Mouse (Mus musculus): ENCODE data around the gene Acacb. TPM values are rescaled to one million over a fixed set of nuclear protein-coding genes. Genes with fewer than 3 reads are reported as not detected.
A peak's percentile ranks its signal among the peaks of the same experiment; 100 is the strongest.

Gene Acacb
- total and polyA plus RNA-seq, 3 experiments: 3.9 to 16.3 (median 13.4) TPM

GRCm38 (mm10) chr5:114176548-114177400, 30.4 kb downstream of the Acacb start:
- no peaks in the 10 kb centered on the region for H3K27me3 ChIP-seq (replicated peaks)
- no peak for TF ChIP-seq NELFE (IDR thresholded peaks at IDR 0.05; ENCODE audit: low read depth, low read length)
- no peak for TF ChIP-seq SIN3A (IDR thresholded peaks at IDR 0.05; ENCODE audit: low read length)
- TF ChIP-seq POLR2A (IDR thresholded peaks at IDR 0.05; ENCODE audit: low read depth, low read length): no peak
- TF ChIP-seq MAFK (IDR thresholded peaks at IDR 0.05; ENCODE audit: insufficient replicate concordance, low read length): 0 out of 2 replicates have a peak, but pooled peaks have one; percentile 2
- 0 out of 2 replicates have a peak, but pooled peaks have one; percentile 45 for TF ChIP-seq MYC (IDR thresholded peaks at IDR 0.05; ENCODE audit: low read depth, low read length)
- no peak for TF ChIP-seq TBP (conservative IDR thresholded peaks at IDR 0.05; ENCODE audit: low read depth, low read length)
- TF ChIP-seq E2F4 (IDR thresholded peaks at IDR 0.05; ENCODE audit: insufficient replicate concordance, low read depth, low read length): no peak
- TF ChIP-seq NRF1 (IDR thresholded peaks at IDR 0.05; ENCODE audit: low read depth, low read length): no peak
- TF ChIP-seq RAD21 (IDR thresholded peaks at IDR 0.05; ENCODE audit: low read depth, low read length): peak; percentile 14
- TF ChIP-seq ZC3H11A (IDR thresholded peaks at IDR 0.05; ENCODE audit: low read depth, low read length): no peak
- no peak for TF ChIP-seq EP300 (IDR thresholded peaks at IDR 0.05; ENCODE audit: low read length)
- no peak for TF ChIP-seq IRF4 (IDR thresholded peaks at IDR 0.05; ENCODE audit: low read depth, low read length)
- TF ChIP-seq CHD2 (IDR thresholded peaks at IDR 0.05; ENCODE audit: low read length): no peak
- no peak for TF ChIP-seq JUND (conservative IDR thresholded peaks at IDR 0.05; ENCODE audit: low read depth, low read length)
- no peak for TF ChIP-seq MAX (IDR thresholded peaks at IDR 0.05; ENCODE audit: low read length)
- TF ChIP-seq ZKSCAN1 (IDR thresholded peaks at IDR 0.05; ENCODE audit: borderline replicate concordance, low read depth, low read length): no peak
- no peak for TF ChIP-seq USF1 (IDR thresholded peaks at IDR 0.05; ENCODE audit: low read depth, low read length)
- no peak for TF ChIP-seq KAT2A (IDR thresholded peaks at IDR 0.05; ENCODE audit: insufficient replicate concordance, low read length)
- no peak for TF ChIP-seq PAX5 (IDR thresholded peaks at IDR 0.05; ENCODE audit: low read length)
- TF ChIP-seq ZMIZ1 (IDR thresholded peaks at IDR 0.05; ENCODE audit: low read depth, low read length): no peak
- TF ChIP-seq RCOR1 (conservative IDR thresholded peaks at IDR 0.05; ENCODE audit: low read depth, low read length): no peak
- TF ChIP-seq ZNF384 (IDR thresholded peaks at IDR 0.05; ENCODE audit: low read depth, low read length): peak; percentile 18; the same call in 1 of the 2 replicates
- no peak for TF ChIP-seq SMC3 (IDR thresholded peaks at IDR 0.05; ENCODE audit: low read depth, low read length)
- no peak for TF ChIP-seq ETS1 (conservative IDR thresholded peaks at IDR 0.05; ENCODE audit: low read depth, low read length)
- TF ChIP-seq BHLHE40 (IDR thresholded peaks at IDR 0.05; ENCODE audit: low read depth, low read length): no peak
- TF ChIP-seq USF2 (conservative IDR thresholded peaks at IDR 0.05; ENCODE audit: low read depth, low read length): no peak
- no peak for TF ChIP-seq MEF2A (IDR thresholded peaks at IDR 0.05; ENCODE audit: borderline replicate concordance, low read depth, low read length)
- TF ChIP-seq MAZ (IDR thresholded peaks at IDR 0.05; ENCODE audit: low read depth, low read length): no peak
- TF ChIP-seq POLR2AphosphoS2 (IDR thresholded peaks at IDR 0.05; ENCODE audit: low read depth, low read length): no peak
- no peak for TF ChIP-seq GABPA (IDR thresholded peaks at IDR 0.05; ENCODE audit: insufficient replicate concordance, low read depth, low read length)
- no peak for TF ChIP-seq MXI1 (IDR thresholded peaks at IDR 0.05; ENCODE audit: low read depth, low read length)
- TF ChIP-seq HCFC1 (IDR thresholded peaks at IDR 0.05; ENCODE audit: low read depth, low read length): no peak
- TF ChIP-seq ELF1 (IDR thresholded peaks at IDR 0.05; ENCODE audit: low read depth, low read length): no peak
- TF ChIP-seq CTCF (conservative IDR thresholded peaks at IDR 0.05 in 1 of 2, IDR thresholded peaks at IDR 0.05 in 1 of 2; ENCODE audit: low read depth in 2 of 2, low read length in 2 of 2): peak in 1 of 2 experiments; percentile 37; a peak in 2 of 4 replicates
- no peak for TF ChIP-seq UBTF (IDR thresholded peaks at IDR 0.05; ENCODE audit: low read depth, low read length)
- no peak for TF ChIP-seq TCF12 (IDR thresholded peaks at IDR 0.05; ENCODE audit: low read depth, low read length)
- no peaks in the 10 kb centered on the region for H3K79me2 ChIP-seq (replicated peaks; ENCODE audit: control insufficient read depth, extremely low read depth, insufficient read depth, poor library complexity, severe bottlenecking)
- dilution Hi-C loops (cut with MboI; ENCODE audit: extremely low pct_ligation_motif_present, extremely low pct_unique_long_range_greater_than_20kb, low sequenced_read_pairs): no loop called here
- H3K4me1 ChIP-seq (ENCODE audit: control insufficient read depth in 1 of 2, insufficient read depth in 2 of 2): peaks cover 0 to 32% of the 10 kb centered on the region in 2 experiments; a peak in 2 of 4 replicates
- in situ Hi-C loops (cut with MboI; ENCODE audit: low pct_ligation_motif_present, low pct_unique_long_range_greater_than_20kb, low sequenced_read_pairs): loop anchor here (5.0 kb wide), 1 partner anchor 131 kb away; no protein-coding TSS in a partner anchor
- DNase-seq (ENCODE audit: extremely low read depth): no peak
- no peak overlapping the region for H3K27ac ChIP-seq (ENCODE audit: insufficient read depth, low read depth)
- peak overlapping the region in 2 of 3 experiments; percentile 64 to 68 for H3K4me3 ChIP-seq (replicated peaks in 1 of 3; ENCODE audit: low read depth in 2 of 3, low read length in 2 of 3, poor library complexity in 1 of 3)
- no peaks in the 10 kb centered on the region for H3K36me3 ChIP-seq (replicated peaks in 1 of 2; ENCODE audit: control insufficient read depth in 1 of 2, insufficient read depth in 1 of 2, low read length in 1 of 2)
- H3K4me2 ChIP-seq (ENCODE audit: insufficient read depth, low read depth, poor library complexity, severe bottlenecking): peak overlapping the region; percentile 72
- peaks cover 2% of the 10 kb centered on the region for H3K9me3 ChIP-seq (replicated peaks; ENCODE audit: low read length)
- H3K9ac ChIP-seq (ENCODE audit: insufficient read depth, low read depth): no peak overlapping the region; the same call in 1 of the 2 replicates
